Mouse (Mus musculus) kidney, embryonic 14.5 days (tissue): ENCODE data around the gene Cmss1. TPM values are rescaled to one million over a fixed set of nuclear protein-coding genes. Genes with fewer than 3 reads are reported as not detected.
A peak's percentile ranks its signal among the peaks of the same experiment; 100 is the strongest.

Source experiments
- ATAC-seq: fragments of 200-750 bp; cut with Nextera tagmentation; 2 replicates; pipeline ENCODE4 v1.8.0; 2017; ENCODE audit warnings: moderate number of reproducible peaks, mild to moderate bottlenecking, moderate TSS enrichment, moderate library complexity; ENCODE audit not compliant: low FRiP score, low TSS enrichment
- H3K27ac ChIP-seq: fragments of 300-500 bp; sonication (generic); 2 replicates; pipeline ENCODE4 v1.5.1; 2014; ENCODE audit warnings: low read depth, mild to moderate bottlenecking, low read length, moderate library complexity, mixed read lengths
- H3K27me3 ChIP-seq: fragments of 300-500 bp; sonication (generic); 2 replicates; pipeline ENCODE4 v1.6.1; 2014; ENCODE audit warnings: mild to moderate bottlenecking, low read length; ENCODE audit not compliant: control insufficient read depth, insufficient read depth
- H3K36me3 ChIP-seq: fragments of 300-500 bp; sonication (generic); 2 replicates; pipeline ENCODE4 v1.6.1; 2014; ENCODE audit warnings: low read length, mixed read lengths; ENCODE audit not compliant: control insufficient read depth, insufficient read depth
- H3K4me1 ChIP-seq: fragments of 300-500 bp; sonication (generic); 2 replicates; pipeline ENCODE4 v1.6.1; 2014; ENCODE audit warnings: low read length, mixed read lengths; ENCODE audit not compliant: control insufficient read depth, insufficient read depth
- H3K4me2 ChIP-seq: fragments of 300-500 bp; sonication (generic); replicated peaks from 2 replicates; pipeline ENCODE4 v1.6.1; 2014; ENCODE audit warnings: low read depth, mild to moderate bottlenecking, low read length
- H3K4me3 ChIP-seq: fragments of 300-500 bp; sonication (generic); 2 replicates; pipeline ENCODE4 v1.5.1; 2014; ENCODE audit warnings: mild to moderate bottlenecking, low read length
- H3K9ac ChIP-seq: fragments of 300-500 bp; sonication (generic); 2 replicates; pipeline ENCODE4 v1.6.1; 2014; ENCODE audit warnings: low read depth, mild to moderate bottlenecking, low read length, moderate library complexity
- H3K9me3 ChIP-seq: fragments of 300-500 bp; sonication (generic); 2 replicates; pipeline ENCODE4 v1.6.1; 2016; ENCODE audit warnings: low read length; ENCODE audit not compliant: control insufficient read depth
- WGBS: fragments of 180-500 bp; shearing (Covaris S2); extraction: QIAGEN DNeasy Blood & Tissue Kit; methylation state at CpG from one replicate; pipeline ENCODE4 v1.1.7; 2014; 5-methylcytosine and 5-hydroxymethylcytosine counted together
- polyA plus RNA-seq: library from polyadenylated mRNA; unstranded; fragments of >200 nt; fragmentation: Nextera tagmentation; extraction: Ambion mirVana; gene quantifications from 2 replicates; pipeline ENCODE4 v1.2.1, GENCODE M21; 2014

Cmss1 gene
- polyA plus RNA-seq, 1 experiment from 2014 or later, result 63.4 TPM

DNA sequence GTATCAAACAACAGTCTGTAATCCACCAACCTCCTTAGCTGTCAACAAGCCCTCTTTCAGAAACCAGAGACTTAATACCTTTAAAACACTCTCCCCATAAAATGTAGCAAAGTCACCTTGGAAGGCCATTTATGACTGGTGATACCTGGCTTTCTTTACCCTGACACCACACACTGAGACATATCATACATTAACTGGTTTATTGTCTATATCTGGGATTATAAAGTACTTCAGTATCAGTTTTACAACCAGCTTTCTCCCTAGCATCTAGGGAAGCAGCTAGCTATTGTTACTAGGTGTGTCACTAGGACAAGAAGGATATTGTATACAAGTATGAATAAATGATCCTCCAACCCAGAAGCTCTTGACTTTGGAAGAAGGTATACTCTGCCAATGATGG is 53.4 kb downstream of the Cmss1 start:
- Histone ChIP-seq H3K9me3 (no peaks in the 10 kb centered on the region), H3K4me3 (no peak overlapping the region), H3K9ac (no peak overlapping the region), H3K27ac (no peak overlapping the region), H3K4me1 (peaks cover 2% of the 10 kb centered on the region; the same call in 1 of the 2 replicates), H3K4me2 (no peak overlapping the region), H3K27me3 (no peaks in the 10 kb centered on the region), H3K36me3 (no peaks in the 10 kb centered on the region)
- ATAC-seq, result no peak

DNA sequence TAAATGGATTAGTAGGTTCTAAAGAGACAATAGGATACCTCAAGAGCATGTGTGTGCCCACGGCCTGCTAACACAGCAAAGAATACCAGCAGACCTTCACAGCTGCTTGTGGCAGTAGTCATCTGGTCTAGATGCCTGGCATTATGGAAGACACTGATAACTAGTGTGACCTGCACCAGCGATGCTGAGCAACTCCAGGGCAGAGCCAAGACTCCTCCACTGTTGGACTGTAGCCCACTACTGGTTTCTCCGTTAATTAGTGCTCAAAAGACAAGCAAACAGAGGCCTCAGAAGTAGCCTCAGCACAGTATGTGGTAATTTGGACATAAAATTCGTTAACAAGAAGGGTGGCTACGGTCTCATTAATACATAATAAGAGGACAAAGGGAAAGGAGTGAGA is 54.0 kb downstream of the Cmss1 start:
- WGBS, result 89% methylated on average over 5 of the region's 5 CpGs
- Histone ChIP-seq H3K9me3 (no peaks in the 10 kb centered on the region), H3K4me1 (peaks cover 2% of the 10 kb centered on the region; the same call in 1 of the 2 replicates), H3K4me2 (no peak overlapping the region), H3K27ac (no peak overlapping the region), H3K9ac (no peak overlapping the region), H3K4me3 (no peak overlapping the region), H3K27me3 (no peaks in the 10 kb centered on the region), H3K36me3 (no peaks in the 10 kb centered on the region)
- ATAC-seq, result no peak

DNA sequence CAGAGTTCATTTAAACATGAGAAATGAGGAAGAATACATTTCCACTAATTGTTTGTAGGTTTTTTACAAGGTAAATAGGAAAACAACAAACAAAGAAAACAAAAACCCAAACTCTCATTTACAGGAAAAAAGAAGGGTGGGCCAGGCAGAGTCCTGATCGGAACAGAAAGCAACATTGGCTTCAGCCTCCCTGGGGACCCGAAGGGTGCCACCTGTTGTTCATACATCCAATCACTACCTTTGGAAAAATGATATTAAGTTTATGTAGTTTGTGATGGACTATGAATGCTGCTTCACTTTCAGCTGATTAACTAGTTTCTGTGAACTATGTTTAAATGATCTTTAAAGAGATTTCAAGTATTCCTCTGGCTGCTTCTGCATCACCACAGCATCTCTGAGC is 55.0 kb downstream of the Cmss1 start:
- H3K9ac ChIP-seq, result no peak overlapping the region
- no peaks in the 10 kb centered on the region for H3K36me3 ChIP-seq
- H3K4me2 ChIP-seq, result no peak overlapping the region
- WGBS, result 71% methylated on average over 2 of the region's 2 CpGs
- peaks cover 2% of the 10 kb centered on the region; the same call in 1 of the 2 replicates for H3K4me1 ChIP-seq
- H3K27me3 ChIP-seq, result no peaks in the 10 kb centered on the region
- H3K4me3 ChIP-seq, result peak overlapping the region; percentile 26; the same call in 1 of the 2 replicates
- ATAC-seq, result no peak
- no peaks in the 10 kb centered on the region for H3K9me3 ChIP-seq
- H3K27ac ChIP-seq, result no peak overlapping the region

DNA sequence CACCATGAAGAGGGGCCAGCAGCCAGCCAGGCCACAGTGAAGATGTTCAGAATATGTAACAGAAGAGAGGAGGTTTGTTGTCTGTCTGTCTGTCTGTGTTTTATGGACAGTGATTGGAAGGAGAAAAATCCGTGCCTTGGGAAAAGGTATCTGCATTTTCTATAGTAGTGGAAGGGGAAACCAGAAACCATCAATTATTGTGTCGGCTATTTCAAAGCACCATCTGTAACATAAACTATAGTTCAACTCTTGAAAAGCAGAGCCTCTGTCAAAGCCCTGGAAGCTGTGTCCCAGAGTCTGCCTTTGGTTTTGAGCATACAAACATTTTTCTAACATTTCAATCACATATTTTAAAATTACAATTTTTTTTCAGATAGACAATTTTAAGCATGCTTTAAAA is 55.8 kb downstream of the Cmss1 start:
- H3K27me3 ChIP-seq, result no peaks in the 10 kb centered on the region
- peak overlapping the region; percentile 41 for H3K4me2 ChIP-seq
- no peaks in the 10 kb centered on the region for H3K9me3 ChIP-seq
- no peak for ATAC-seq
- 11% methylated on average over 2 of the region's 2 CpGs for WGBS
- no peak overlapping the region for H3K27ac ChIP-seq
- H3K9ac ChIP-seq, result peak overlapping the region; percentile 50; the same call in 1 of the 2 replicates
- H3K4me3 ChIP-seq, result peak overlapping the region; percentile 26; the same call in 1 of the 2 replicates
- no peaks in the 10 kb centered on the region for H3K36me3 ChIP-seq
- H3K4me1 ChIP-seq, result peaks cover 2% of the 10 kb centered on the region; the same call in 1 of the 2 replicates

DNA sequence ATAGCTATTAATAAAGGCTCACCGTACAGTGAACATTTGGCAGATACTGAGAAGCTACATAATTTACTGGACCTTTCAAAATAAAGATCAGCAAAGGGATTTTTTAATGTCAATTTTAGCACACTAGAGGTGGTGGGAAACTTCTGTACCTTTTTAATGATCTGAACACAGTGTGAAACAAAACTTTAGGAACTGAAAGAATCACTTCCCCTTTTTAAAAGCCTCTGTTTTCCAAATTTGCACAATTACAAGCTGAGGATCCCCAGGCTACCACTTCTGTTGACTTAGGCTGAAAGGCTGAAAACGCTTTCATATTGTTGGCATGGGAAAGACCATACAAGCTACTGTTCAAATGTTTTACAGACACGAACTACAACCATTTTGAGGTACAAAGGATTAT is 56.6 kb downstream of the Cmss1 start:
- peak overlapping the region; percentile 78 for H3K4me3 ChIP-seq
- H3K36me3 ChIP-seq, result no peaks in the 10 kb centered on the region
- H3K9me3 ChIP-seq, result no peaks in the 10 kb centered on the region
- peaks cover 2% of the 10 kb centered on the region; the same call in 1 of the 2 replicates for H3K4me1 ChIP-seq
- H3K27ac ChIP-seq, result no peak overlapping the region
- no peak for ATAC-seq
- 63% methylated on average over 3 of the region's 3 CpGs for WGBS
- no peaks in the 10 kb centered on the region for H3K27me3 ChIP-seq
- peak overlapping the region; percentile 93; the same call in 1 of the 2 replicates for H3K9ac ChIP-seq
- H3K4me2 ChIP-seq, result peak overlapping the region; percentile 83

DNA sequence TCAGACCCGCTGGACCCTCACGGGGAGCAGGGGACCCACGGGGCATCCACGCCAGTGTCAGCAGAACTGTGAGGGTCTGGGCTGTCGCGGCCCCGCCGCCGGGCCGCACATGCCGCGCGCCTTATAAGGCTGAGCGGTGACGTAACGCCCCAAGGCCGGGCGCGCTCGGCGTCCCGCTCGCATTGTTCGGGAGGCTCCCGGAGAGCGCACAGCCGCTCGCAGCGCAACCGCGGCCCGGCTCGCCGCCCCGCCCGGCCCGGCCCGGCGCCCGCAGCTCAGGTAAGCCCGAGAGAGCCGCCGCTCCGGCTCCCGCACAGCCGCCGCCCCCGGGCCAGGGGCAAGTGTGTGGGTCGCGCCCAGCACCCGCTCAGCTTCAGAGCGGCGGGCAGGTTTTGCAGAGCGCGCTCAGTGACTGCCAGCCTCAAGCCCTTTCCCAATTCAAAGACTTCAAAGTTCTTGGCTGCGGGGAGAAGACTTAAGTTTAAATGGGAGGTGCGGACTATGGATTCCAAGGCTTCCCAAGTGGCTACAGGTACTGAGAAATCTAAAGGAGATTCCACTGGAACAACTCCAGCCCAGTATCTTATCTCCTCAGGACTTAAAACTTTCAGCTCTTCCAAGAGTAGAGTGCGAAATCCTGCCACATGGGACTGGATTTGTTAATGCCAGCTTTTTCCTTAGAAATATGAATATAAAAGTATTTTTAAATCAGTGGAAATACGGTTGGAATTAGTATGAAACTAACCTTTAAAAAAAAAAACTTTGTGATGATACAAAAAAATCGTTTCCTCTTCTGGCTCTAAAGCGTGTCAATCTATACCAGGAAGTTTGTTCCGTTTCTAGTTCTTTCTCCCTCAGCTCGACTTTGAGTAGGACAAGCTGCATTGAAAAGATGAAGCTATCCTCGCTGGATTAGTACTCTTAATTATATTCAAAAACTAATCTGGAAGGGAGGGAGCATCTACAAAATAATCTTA is 57.3 kb downstream of the Cmss1 start:
- Histone ChIP-seq H3K27me3 (no peaks in the 10 kb centered on the region), H3K36me3 (no peaks in the 10 kb centered on the region), H3K4me3 (peak overlapping the region; percentile 78), H3K9me3 (no peaks in the 10 kb centered on the region), H3K9ac (peak overlapping the region; percentile 93), H3K4me1 (no peaks in the 10 kb centered on the region), H3K4me2 (peak overlapping the region; percentile 83), H3K27ac (peak overlapping the region; percentile 69)
- ATAC-seq, result peak; percentile 97
- 2% methylated on average over 61 of the region's 64 CpGs for WGBS

DNA sequence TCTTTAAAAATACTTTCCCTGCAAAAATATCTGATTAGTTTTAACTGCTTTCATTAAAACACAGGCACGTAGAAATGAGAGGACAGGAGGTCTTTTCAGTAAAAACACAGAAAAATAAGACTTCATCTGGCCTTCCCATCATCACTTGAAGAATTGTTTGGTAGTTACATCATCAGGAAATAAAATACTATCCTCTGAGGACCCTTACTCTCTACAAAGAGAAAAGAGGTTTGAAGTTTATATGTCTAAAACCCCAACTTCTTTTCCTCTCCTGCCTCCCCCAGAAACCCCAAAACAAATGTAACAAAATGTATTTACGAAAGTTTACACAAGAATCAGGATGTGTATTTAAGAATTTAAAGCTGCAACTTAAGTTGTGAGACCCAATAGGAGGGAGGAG is 58.1 kb downstream of the Cmss1 start:
- Histone ChIP-seq H3K4me2 (peak overlapping the region; percentile 83), H3K4me3 (peak overlapping the region; percentile 78), H3K9me3 (no peaks in the 10 kb centered on the region), H3K9ac (peak overlapping the region; percentile 93), H3K27ac (0 out of 2 replicates have a peak overlapping the region, but pooled peaks have one; percentile 69), H3K27me3 (no peaks in the 10 kb centered on the region), H3K36me3 (no peaks in the 10 kb centered on the region), H3K4me1 (no peaks in the 10 kb centered on the region)
- no peak for ATAC-seq
- WGBS, result 52% methylated on average over 2 of the region's 2 CpGs

DNA sequence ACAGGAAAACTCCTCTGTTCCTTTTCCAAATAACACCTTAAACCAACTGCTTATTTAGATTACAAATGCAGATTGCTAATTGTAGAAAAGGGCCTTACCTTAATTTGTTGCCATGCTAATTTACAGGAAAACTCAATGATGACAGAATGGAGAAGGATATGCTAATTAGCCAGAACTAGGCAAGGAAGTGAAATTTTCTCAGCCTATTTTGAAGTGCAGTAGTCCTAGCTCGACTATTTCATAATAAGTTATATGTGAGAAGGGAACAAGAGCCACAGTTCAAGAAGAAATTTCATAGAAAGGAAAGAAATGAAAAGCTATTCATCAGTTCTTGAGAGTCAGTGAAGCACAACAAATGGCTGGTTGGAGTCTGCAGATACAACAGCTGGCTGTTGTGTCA is 60.3 kb downstream of the Cmss1 start:
- Histone ChIP-seq H3K9me3 (no peaks in the 10 kb centered on the region), H3K9ac (no peak overlapping the region), H3K4me2 (no peak overlapping the region), H3K27me3 (no peaks in the 10 kb centered on the region), H3K4me3 (no peak overlapping the region), H3K27ac (no peak overlapping the region), H3K4me1 (no peaks in the 10 kb centered on the region), H3K36me3 (no peaks in the 10 kb centered on the region)
- WGBS, result 69% methylated on average over 1 of the region's 1 CpGs
- no peak for ATAC-seq

DNA sequence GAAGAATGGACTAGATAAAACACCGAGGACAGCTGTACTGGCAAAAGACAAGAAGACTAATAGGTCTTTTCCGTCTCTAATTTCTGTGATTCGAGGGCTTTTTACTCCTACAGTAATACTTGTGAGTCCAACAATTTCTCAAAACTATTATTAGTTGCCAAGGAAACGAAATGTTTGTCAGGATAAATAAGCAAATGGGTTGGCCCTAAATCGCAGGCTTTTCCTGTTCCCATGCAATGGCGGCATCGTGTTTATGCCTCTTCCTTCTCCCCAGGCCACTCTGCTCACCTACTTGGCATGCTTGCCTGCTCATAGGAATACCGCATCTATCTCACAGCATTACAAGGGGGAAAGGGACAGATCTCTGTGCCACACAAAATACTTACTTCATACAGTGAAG is 62.2 kb downstream of the Cmss1 start:
- Histone ChIP-seq H3K4me2 (no peak overlapping the region), H3K9me3 (no peaks in the 10 kb centered on the region), H3K4me3 (no peak overlapping the region), H3K36me3 (no peaks in the 10 kb centered on the region), H3K4me1 (no peaks in the 10 kb centered on the region), H3K27ac (no peak overlapping the region), H3K27me3 (no peaks in the 10 kb centered on the region), H3K9ac (no peak overlapping the region)
- no peak for ATAC-seq
- WGBS, result 84% methylated on average over 8 of the region's 8 CpGs
